Mouse (Mus musculus) intestine, postnatal 0 days (tissue): ENCODE data around the gene Antxr1. TPM values are rescaled to one million over a fixed set of nuclear protein-coding genes. Genes with fewer than 3 reads are reported as not detected.

Experiments used
- ATAC-seq: fragments of 200-750 bp; cut with Nextera tagmentation; 2 replicates; pipeline ENCODE4 v1.8.0; 2017; ENCODE audit warnings: mild to moderate bottlenecking, moderate TSS enrichment, moderate library complexity
- H3K27ac ChIP-seq: fragments of 300-500 bp; sonication (generic); 2 replicates; pipeline ENCODE4 v1.5.1; 2014; ENCODE audit warnings: mild to moderate bottlenecking, low read depth, low read length, moderate library complexity
- H3K27me3 ChIP-seq: fragments of 300-500 bp; sonication (generic); replicated peaks from 2 replicates; pipeline ENCODE4 v1.6.1; 2014; ENCODE audit warnings: low read length, mixed read lengths; ENCODE audit not compliant: control insufficient read depth, insufficient read depth
- H3K36me3 ChIP-seq: fragments of 300-500 bp; sonication (generic); 2 replicates; pipeline ENCODE4 v1.6.1; 2014; ENCODE audit warnings: mild to moderate bottlenecking, moderate library complexity; ENCODE audit not compliant: control insufficient read depth, insufficient read depth
- H3K4me1 ChIP-seq: fragments of 300-500 bp; sonication (generic); replicated peaks from 2 replicates; pipeline ENCODE4 v1.6.1; 2014; ENCODE audit warnings: antibody characterized with exemption, low read length, mixed read lengths; ENCODE audit not compliant: control insufficient read depth, insufficient read depth
- H3K4me2 ChIP-seq: fragments of 300-500 bp; sonication (generic); replicated peaks from 2 replicates; pipeline ENCODE4 v1.6.1; 2014; ENCODE audit warnings: low read depth, mild to moderate bottlenecking, moderate library complexity
- H3K4me3 ChIP-seq: fragments of 300-500 bp; sonication (generic); 2 replicates; pipeline ENCODE4 v1.5.1; 2014; ENCODE audit warnings: low read depth, low read length
- H3K9ac ChIP-seq: fragments of 300-500 bp; sonication (generic); 2 replicates; pipeline ENCODE4 v1.6.1; 2014; ENCODE audit warnings: mild to moderate bottlenecking, low read depth, low read length
- H3K9me3 ChIP-seq: fragments of 300-500 bp; sonication (generic); 2 replicates; pipeline ENCODE4 v1.6.1; 2016; ENCODE audit warnings: mixed run types; ENCODE audit not compliant: control insufficient read depth
- CTCF ChIP-seq: sonication (generic); IDR thresholded peaks from 2 replicates; pipeline ENCODE4 v1.5.1; 2016; ENCODE audit warnings: low read depth, mild to moderate bottlenecking, control low read depth, antibody characterized with exemption, moderate library complexity
- WGBS: fragments of 180-500 bp; shearing (Covaris S2); extraction: QIAGEN DNeasy Blood & Tissue Kit; methylation state at CpG from one replicate; pipeline ENCODE4 v1.1.7; 2014; 5-methylcytosine and 5-hydroxymethylcytosine counted together
- polyA plus RNA-seq: library from polyadenylated mRNA; unstranded; fragments of >200 nt; fragmentation: Nextera tagmentation; extraction: Ambion mirVana; gene quantifications from 2 replicates; pipeline ENCODE4 v1.2.1, GENCODE M21; 2015

The Antxr1 gene
- polyA plus RNA-seq, 1 experiment from 2014 or later = 4.9 TPM

DNA sequence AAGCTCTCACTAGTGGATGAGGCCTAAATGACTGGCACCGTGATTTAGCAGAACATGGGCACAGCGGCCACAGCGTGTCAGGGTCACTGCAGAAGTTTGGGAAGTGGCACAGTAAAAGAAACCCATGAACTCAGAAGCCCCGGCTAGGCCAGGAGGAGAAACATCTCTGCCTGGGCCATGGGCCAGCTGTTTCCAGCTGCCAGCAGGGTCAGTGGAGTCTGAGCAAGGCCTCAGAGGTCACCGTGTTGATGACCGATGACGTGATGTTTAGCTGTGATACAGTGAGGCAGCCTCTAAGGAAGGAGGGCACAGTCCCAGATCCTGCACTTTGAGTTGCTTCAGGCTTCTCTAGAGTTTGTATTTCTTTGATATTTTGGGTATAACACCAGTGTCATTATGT is 122.4 kb downstream of the Antxr1 start:
- H3K4me2 ChIP-seq = no peak overlapping the region
- H3K9ac ChIP-seq = no peak overlapping the region
- no peak for TF ChIP-seq CTCF
- H3K36me3 ChIP-seq = no peaks in the 10 kb centered on the region
- no peaks in the 10 kb centered on the region for H3K4me1 ChIP-seq
- no peak overlapping the region for H3K4me3 ChIP-seq
- ATAC-seq = no peak
- H3K27me3 ChIP-seq = no peaks in the 10 kb centered on the region
- H3K27ac ChIP-seq = no peak overlapping the region
- WGBS = 73% methylated on average over 7 of the region's 7 CpGs
- H3K9me3 ChIP-seq = no peaks in the 10 kb centered on the region

DNA sequence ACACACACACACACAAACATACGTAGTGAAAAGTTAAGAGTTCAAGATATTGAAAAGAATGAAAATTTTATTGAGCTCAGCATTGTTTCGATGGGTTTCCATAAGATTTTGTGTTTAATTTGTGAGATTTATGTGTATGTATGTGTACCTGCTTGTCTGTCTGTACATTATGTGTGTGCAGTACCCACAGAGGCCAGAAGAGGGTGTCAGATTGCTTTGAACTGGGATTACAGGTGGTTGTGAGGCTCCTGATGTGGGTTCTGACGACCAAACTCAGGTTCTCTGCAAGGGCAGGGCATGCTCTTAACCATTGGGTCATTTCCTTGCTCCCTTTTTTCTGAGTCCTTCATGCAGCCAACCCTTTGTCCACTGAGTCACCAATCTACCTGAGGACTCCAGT is 124.1 kb downstream of the Antxr1 start:
- Histone ChIP-seq H3K27me3 (no peaks in the 10 kb centered on the region), H3K9ac (no peak overlapping the region), H3K4me3 (no peak overlapping the region), H3K27ac (no peak overlapping the region), H3K4me2 (no peak overlapping the region), H3K9me3 (no peaks in the 10 kb centered on the region), H3K4me1 (no peaks in the 10 kb centered on the region), H3K36me3 (no peaks in the 10 kb centered on the region)
- no peak for ATAC-seq
- 85% methylated on average over 3 of the region's 3 CpGs for WGBS
- TF ChIP-seq CTCF = peak; percentile 19; the same call in 1 of the 2 replicates

DNA sequence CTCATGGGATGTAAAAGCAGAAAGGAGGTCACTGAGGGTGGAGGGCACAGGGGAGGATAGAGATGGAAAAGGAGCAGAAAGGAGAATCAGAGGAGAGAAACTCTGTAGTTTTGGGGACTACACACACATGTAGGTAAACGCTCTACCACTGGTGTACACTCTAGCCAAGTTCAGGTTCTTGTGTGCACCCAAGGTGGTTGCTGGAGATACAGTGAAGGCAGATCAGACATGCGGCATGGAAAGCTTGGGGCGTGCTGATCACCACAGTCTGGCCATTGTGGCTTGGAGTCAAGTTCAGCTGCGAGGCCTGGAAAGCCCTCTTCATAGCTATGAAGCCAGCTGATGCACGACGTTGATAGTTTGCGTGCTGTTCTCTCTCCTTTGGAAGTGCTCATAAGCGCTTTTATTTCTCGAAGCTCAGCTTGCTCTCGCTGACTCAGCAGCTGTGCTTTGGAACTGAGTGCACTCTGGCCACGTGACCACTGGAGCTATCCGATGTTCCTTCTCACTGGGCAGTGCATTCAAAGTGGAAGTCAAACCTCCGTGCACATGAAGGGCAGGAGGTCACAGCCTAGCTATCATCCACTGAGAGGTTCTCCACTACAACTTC is 128.1 kb downstream of the Antxr1 start:
- H3K4me3 ChIP-seq = no peak overlapping the region
- H3K9me3 ChIP-seq = no peaks in the 10 kb centered on the region
- H3K36me3 ChIP-seq = no peaks in the 10 kb centered on the region
- no peak; the same call in 1 of the 2 replicates for ATAC-seq
- H3K27ac ChIP-seq = no peak overlapping the region
- no peaks in the 10 kb centered on the region for H3K4me1 ChIP-seq
- no peak for TF ChIP-seq CTCF
- 53% methylated on average over 13 of the region's 13 CpGs for WGBS
- no peak overlapping the region for H3K4me2 ChIP-seq
- no peaks in the 10 kb centered on the region for H3K27me3 ChIP-seq
- H3K9ac ChIP-seq = no peak overlapping the region

DNA sequence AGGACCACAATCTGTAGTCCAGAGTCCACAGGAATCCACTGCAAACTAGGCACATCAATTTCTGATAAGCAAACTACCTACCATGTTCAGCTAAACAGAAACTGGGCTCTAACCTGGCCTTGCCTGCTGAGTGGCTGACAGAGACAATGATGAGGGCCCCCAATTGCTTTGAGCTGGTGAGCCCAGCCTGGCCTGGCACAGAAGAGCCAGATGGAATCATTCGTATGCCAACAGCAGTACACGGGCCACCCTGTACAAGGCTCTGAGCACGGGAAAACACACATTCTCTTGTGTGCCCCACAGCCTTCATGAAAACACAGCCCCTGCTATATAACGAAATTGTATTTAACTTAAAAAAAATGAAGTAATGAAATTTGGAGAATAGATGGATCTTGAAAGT is 128.8 kb downstream of the Antxr1 start:
- H3K9me3 ChIP-seq = no peaks in the 10 kb centered on the region
- H3K27ac ChIP-seq = no peak overlapping the region
- H3K4me1 ChIP-seq = no peaks in the 10 kb centered on the region
- 89% methylated on average over 4 of the region's 4 CpGs for WGBS
- ATAC-seq = no peak
- H3K4me3 ChIP-seq = no peak overlapping the region
- no peak overlapping the region for H3K4me2 ChIP-seq
- TF ChIP-seq CTCF = no peak
- no peak overlapping the region for H3K9ac ChIP-seq
- H3K27me3 ChIP-seq = no peaks in the 10 kb centered on the region
- 0 out of 2 replicates have a peak, but pooled peaks cover 5% of the 10 kb centered on the region for H3K36me3 ChIP-seq

DNA sequence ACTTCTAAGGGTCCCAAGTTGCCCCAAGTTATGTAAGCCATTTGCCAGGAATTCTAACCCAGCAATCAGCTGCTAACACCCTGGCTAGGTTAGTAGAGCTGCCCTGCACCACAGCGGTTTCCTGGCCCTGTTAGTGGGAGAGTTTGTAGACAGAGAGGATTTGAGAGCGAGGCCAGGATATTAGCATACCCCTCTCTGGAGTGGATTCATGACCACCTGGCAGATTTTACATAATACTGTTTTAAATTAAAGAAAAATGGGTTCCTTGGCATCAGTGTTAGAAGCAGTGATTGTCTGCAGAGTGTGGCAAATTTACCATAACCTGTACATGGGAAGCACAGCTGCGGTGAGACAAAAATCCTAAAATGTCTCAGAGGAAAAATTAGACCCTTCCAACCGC is 132.2 kb downstream of the Antxr1 start:
- no peak for TF ChIP-seq CTCF
- H3K27ac ChIP-seq = no peak overlapping the region
- no peaks in the 10 kb centered on the region for H3K4me1 ChIP-seq
- no peak overlapping the region for H3K9ac ChIP-seq
- H3K9me3 ChIP-seq = no peaks in the 10 kb centered on the region
- H3K27me3 ChIP-seq = no peaks in the 10 kb centered on the region
- H3K36me3 ChIP-seq = 0 out of 2 replicates have a peak, but pooled peaks cover 5% of the 10 kb centered on the region
- 84% methylated on average over 4 of the region's 4 CpGs for WGBS
- H3K4me2 ChIP-seq = no peak overlapping the region
- no peak for ATAC-seq
- no peak overlapping the region for H3K4me3 ChIP-seq

DNA sequence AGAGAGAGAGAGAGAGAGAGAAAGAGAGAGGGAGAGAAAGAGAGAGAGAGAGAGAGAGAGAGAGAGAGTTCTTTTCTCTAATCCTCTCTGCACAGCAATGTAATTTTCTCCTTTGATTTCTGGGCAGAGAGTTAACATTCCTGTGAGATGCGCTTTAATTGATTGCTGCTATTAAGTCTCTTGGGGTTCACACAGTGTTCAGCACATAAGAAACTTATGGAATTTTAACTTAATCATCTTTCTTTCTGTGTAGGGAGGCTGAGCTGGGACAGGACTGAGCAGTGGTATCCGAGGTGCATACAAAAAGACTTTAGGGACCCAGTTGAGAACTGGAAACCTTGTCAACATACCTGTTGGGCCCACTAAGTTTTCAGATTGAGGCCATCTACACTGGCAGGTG is 132.6 kb downstream of the Antxr1 start:
- H3K4me2 ChIP-seq = no peak overlapping the region
- 0 out of 2 replicates have a peak, but pooled peaks cover 5% of the 10 kb centered on the region for H3K36me3 ChIP-seq
- TF ChIP-seq CTCF = no peak
- WGBS = 74% methylated on average over 2 of the region's 2 CpGs
- H3K9ac ChIP-seq = no peak overlapping the region
- H3K4me3 ChIP-seq = no peak overlapping the region
- ATAC-seq = no peak
- H3K27me3 ChIP-seq = no peaks in the 10 kb centered on the region
- no peaks in the 10 kb centered on the region for H3K9me3 ChIP-seq
- no peak overlapping the region for H3K27ac ChIP-seq
- H3K4me1 ChIP-seq = no peaks in the 10 kb centered on the region
